ENCODE assay signal across 11 mouse cellular contexts in the genomic region with DNA sequence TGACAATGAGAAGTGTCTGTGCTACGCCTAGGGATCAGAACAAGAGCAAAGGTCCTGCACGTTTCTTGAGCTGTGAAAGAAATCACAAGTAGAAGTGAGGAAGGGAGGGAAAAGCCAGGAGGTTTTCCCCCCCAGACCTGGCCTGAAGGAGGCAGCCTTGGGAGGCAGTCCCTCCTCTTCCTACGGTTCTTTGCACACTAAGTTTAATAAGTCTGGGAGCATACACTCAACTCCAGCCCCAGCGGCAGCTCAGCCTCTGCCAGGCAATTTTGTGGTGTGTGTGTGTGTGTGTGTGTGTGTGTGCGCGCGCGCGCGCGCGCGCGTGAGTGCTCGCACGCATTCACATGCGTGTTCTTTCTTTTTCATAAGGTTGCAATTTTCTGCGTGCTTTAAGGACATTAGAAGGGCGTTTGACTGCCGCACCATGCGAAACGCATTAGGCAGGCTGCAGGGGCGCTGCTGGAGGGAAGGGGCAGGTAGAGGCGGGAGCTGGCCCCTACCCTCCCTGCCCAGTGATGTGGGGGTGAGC. TPM values are rescaled to one million over a fixed set of nuclear protein-coding genes. Genes with fewer than 3 reads are reported as not detected.
DNase-seq lines count a peak whose midpoint lies in the region; ATAC-seq and TF ChIP-seq lines count a peak whose summit lies in the region.
"Had no signal": no experiment of that assay in that cellular context is flagged by ENCODE, and none has a peak within 500 bp of the region (broad histone marks: within the 10 kb centered on the region; RNA-seq: fewer than 3 reads in every experiment).

No protein-coding gene starts in this region.

- no peak for ATAC-seq in lung, embryonic 14.5 days (ENCODE audit: insufficient read depth)
- no peak; the same call in 1 of the 2 replicates for ATAC-seq in embryonic facial prominence, embryonic 12.5 days (ENCODE audit: insufficient number of reproducible peaks, insufficient read depth, low FRiP score, low TSS enrichment)
- peak; percentile 41; the same call in 1 of the 2 replicates for ATAC-seq in hindbrain, postnatal 0 days
- ATAC-seq in neural tube, embryonic 14.5 days (ENCODE audit: low read depth), result no peak
- ATAC-seq: Patski had no signal

- no peaks in the 10 kb centered on the region for H3K4me1 ChIP-seq in lung, embryonic 14.5 days (ENCODE audit: insufficient read depth)
- H3K4me1 ChIP-seq in embryonic facial prominence, embryonic 12.5 days, result peaks cover 23% of the 10 kb centered on the region
- H3K4me1 ChIP-seq in hindbrain, postnatal 0 days (ENCODE audit: insufficient read depth, low read length), result 0 out of 2 replicates have a peak, but pooled peaks cover 7% of the 10 kb centered on the region
- H3K4me1 ChIP-seq in neural tube, embryonic 14.5 days (ENCODE audit: control insufficient read depth, insufficient read depth, low read length), result peaks cover 5% of the 10 kb centered on the region; the same call in 1 of the 2 replicates

- H3K36me3 ChIP-seq in lung, embryonic 14.5 days (ENCODE audit: insufficient read depth), result no peaks in the 10 kb centered on the region
- no peaks in the 10 kb centered on the region for H3K36me3 ChIP-seq in embryonic facial prominence, embryonic 12.5 days
- H3K36me3 ChIP-seq in hindbrain, postnatal 0 days (ENCODE audit: insufficient read depth, low read length), result no peaks in the 10 kb centered on the region
- no peaks in the 10 kb centered on the region for H3K36me3 ChIP-seq in neural tube, embryonic 14.5 days (ENCODE audit: control insufficient read depth, insufficient read depth, low read length)

- 1% methylated on average over 24 of the region's 24 CpGs for WGBS in lung, embryonic 14.5 days
- WGBS in embryonic facial prominence, embryonic 12.5 days, result 1% methylated on average over 24 of the region's 24 CpGs
- WGBS in hindbrain, postnatal 0 days, result 2% methylated on average over 24 of the region's 24 CpGs
- under 1% methylated on average over 24 of the region's 24 CpGs for WGBS in neural tube, embryonic 14.5 days

- no peak for DNase-seq in lung, embryonic 14.5 days
- no peak for DNase-seq in lung, postnatal 36 days
- DNase-seq in hindbrain, postnatal 0 days (ENCODE audit: low spot score), result peak; percentile 37
- DNase-seq in left cerebral cortex, adult 18-20 months (ENCODE audit: low spot score in 2 of 2), result no peak
- no peak for DNase-seq in T-cell, adult 2 months (ENCODE audit: low spot score)
- DNase-seq in layer of hippocampus, adult 8-10 months (ENCODE audit: low spot score in 2 of 2), result no peak

- no peak overlapping the region for H3K27ac ChIP-seq in lung, embryonic 14.5 days (ENCODE audit: low read depth)
- H3K27ac ChIP-seq in embryonic facial prominence, embryonic 12.5 days, result peak overlapping the region; percentile 50
- H3K27ac ChIP-seq in hindbrain, postnatal 0 days, result no peak overlapping the region
- H3K27ac ChIP-seq in neural tube, embryonic 14.5 days (ENCODE audit: low read depth, low read length), result no peak overlapping the region

- peaks cover 68% of the 10 kb centered on the region for H3K27me3 ChIP-seq in lung, embryonic 14.5 days (ENCODE audit: insufficient read depth, low read length)
- peaks cover 64% of the 10 kb centered on the region for H3K27me3 ChIP-seq in embryonic facial prominence, embryonic 12.5 days
- H3K27me3 ChIP-seq in hindbrain, postnatal 0 days (ENCODE audit: insufficient read depth, low read length), result peaks cover 51% of the 10 kb centered on the region
- H3K27me3 ChIP-seq in neural tube, embryonic 14.5 days (ENCODE audit: control insufficient read depth, insufficient read depth, low read length), result peaks cover 34% of the 10 kb centered on the region

- TF ChIP-seq CTCF in lung, embryonic 14.5 days (IDR thresholded peaks at IDR 0.05; ENCODE audit: low read depth), result no peak
- no peak for TF ChIP-seq CTCF in hindbrain, postnatal 0 days (IDR thresholded peaks at IDR 0.05; ENCODE audit: low read depth)

- H3K4me3 ChIP-seq in lung, embryonic 14.5 days (ENCODE audit: low read depth, low read length), result peak overlapping the region; percentile 6; the same call in 1 of the 2 replicates
- peak overlapping the region; percentile 24 for H3K4me3 ChIP-seq in embryonic facial prominence, embryonic 12.5 days
- H3K4me3 ChIP-seq in hindbrain, postnatal 0 days (ENCODE audit: low read length), result peak overlapping the region; percentile 22
- no peak overlapping the region for H3K4me3 ChIP-seq in neural tube, embryonic 14.5 days (ENCODE audit: low read depth, low read length)

- no peak overlapping the region for H3K9ac ChIP-seq in lung, embryonic 14.5 days
- peak overlapping the region; percentile 20 for H3K9ac ChIP-seq in embryonic facial prominence, embryonic 12.5 days
- H3K9ac ChIP-seq in hindbrain, postnatal 0 days (replicated peaks; ENCODE audit: low read length), result no peak overlapping the region
- no peak overlapping the region for H3K9ac ChIP-seq in neural tube, embryonic 14.5 days (replicated peaks; ENCODE audit: low read depth, low read length)

- H3K4me2 ChIP-seq in lung, embryonic 14.5 days, result peak overlapping the region; percentile 27; the same call in 1 of the 2 replicates
- H3K4me2 ChIP-seq in embryonic facial prominence, embryonic 12.5 days (replicated peaks), result peak overlapping the region; percentile 42
- H3K4me2 ChIP-seq in hindbrain, postnatal 0 days (ENCODE audit: low read depth, low read length), result peak overlapping the region; percentile 41
- H3K4me2 ChIP-seq in neural tube, embryonic 14.5 days (ENCODE audit: low read depth, low read length), result peak overlapping the region; percentile 20; the same call in 1 of the 2 replicates

- no peaks in the 10 kb centered on the region for H3K9me3 ChIP-seq in lung, embryonic 14.5 days (ENCODE audit: low read depth, low read length)
- H3K9me3 ChIP-seq in embryonic facial prominence, embryonic 12.5 days, result no peaks in the 10 kb centered on the region
- H3K9me3 ChIP-seq in hindbrain, postnatal 0 days (ENCODE audit: low read length), result no peaks in the 10 kb centered on the region
- H3K9me3 ChIP-seq in neural tube, embryonic 14.5 days (ENCODE audit: control insufficient read depth, low read length), result no peaks in the 10 kb centered on the region

RNA-seq across cellular contexts. Expression of gene Barx1, which starts 9.6 kb away (rescaled TPM):
- polyA plus RNA-seq in lung, embryonic 14.5 days (2014; fragmentation: Nextera tagmentation; extraction: Ambion mirVana), result 0.35 and 0.86 TPM in 2 replicates
- 107 and 214 TPM in 2 replicates for polyA plus RNA-seq in embryonic facial prominence, embryonic 12.5 days (2016; fragmentation: Nextera tagmentation; extraction: Ambion mirVana)
- not detected in 2 replicates for total RNA-seq in hindbrain, postnatal 0 days (2014; rRNA removed)
- not detected in 2 replicates for polyA plus RNA-seq in hindbrain, postnatal 0 days (2015; fragmentation: Nextera tagmentation; extraction: Ambion mirVana)
- not detected in 2 replicates for polyA plus RNA-seq in neural tube, embryonic 14.5 days (2014; fragmentation: Nextera tagmentation; extraction: Ambion mirVana)
- total RNA-seq in left cerebral cortex, adult 18-20 months (2021), result not detected
- not detected for total RNA-seq in layer of hippocampus, adult 8-10 months (2022)
- total RNA-seq: layer of hippocampus, postnatal 10 days had no signal
- polyA plus RNA-seq: gonadal fat pad, adult 2 months; Patski had no signal

RNA-seq across cellular contexts. Expression of gene Ptpdc1, which starts 46.9 kb away (rescaled TPM):
- 13.7 and 14.8 TPM in 2 replicates for polyA plus RNA-seq in lung, embryonic 14.5 days (2014; fragmentation: Nextera tagmentation; extraction: Ambion mirVana)
- polyA plus RNA-seq in embryonic facial prominence, embryonic 12.5 days (2016; fragmentation: Nextera tagmentation; extraction: Ambion mirVana), result 23.5 and 25.3 TPM in 2 replicates
- 16.3 and 30.8 TPM in 2 replicates for total RNA-seq in hindbrain, postnatal 0 days (2014; rRNA removed)
- 13.0 and 13.5 TPM in 2 replicates for polyA plus RNA-seq in hindbrain, postnatal 0 days (2015; fragmentation: Nextera tagmentation; extraction: Ambion mirVana)
- polyA plus RNA-seq in neural tube, embryonic 14.5 days (2014; fragmentation: Nextera tagmentation; extraction: Ambion mirVana), result 24.2 and 25.2 TPM in 2 replicates
- 10 to 100 TPM; 21.8 to 23.5 TPM for total RNA-seq in left cerebral cortex, adult 18-20 months (2021)
- 10 to 100 TPM; 33.7 to 36.7 (median 35.4) TPM for total RNA-seq in layer of hippocampus, adult 8-10 months (2022)

Comparison
In these comparisons a context has a peak if more than half of its experiments do, and no peak if none do; other contexts are left out.
1. RNA of gene Barx1, which starts 9.6 kb away (polyA plus RNA-seq): 107 to 214 TPM in embryonic facial prominence, embryonic 12.5 days; 0.35 to 0.86 TPM in lung, embryonic 14.5 days, not detected in hindbrain, postnatal 0 days and not detected in neural tube, embryonic 14.5 days; every median in the first group is over 10 times any median in the second.
2. Peak in every context shown above with its lines, with median percentiles within 50 percentile points of each other: H3K4me2 ChIP-seq.